Mouse (Mus musculus) CD8-positive naive resting alpha-beta T cell, adult 2 months (primary cell): ENCODE results near the gene Kbtbd12.

Source experiments
- DNase-seq, 2 experiments: peaks; one replicate each; pipeline ENCODE4 v3.0.0; 2022; ENCODE audit warnings: low read depth in 2 of 2, low spot score in 2 of 2

Gene Kbtbd12

DNA sequence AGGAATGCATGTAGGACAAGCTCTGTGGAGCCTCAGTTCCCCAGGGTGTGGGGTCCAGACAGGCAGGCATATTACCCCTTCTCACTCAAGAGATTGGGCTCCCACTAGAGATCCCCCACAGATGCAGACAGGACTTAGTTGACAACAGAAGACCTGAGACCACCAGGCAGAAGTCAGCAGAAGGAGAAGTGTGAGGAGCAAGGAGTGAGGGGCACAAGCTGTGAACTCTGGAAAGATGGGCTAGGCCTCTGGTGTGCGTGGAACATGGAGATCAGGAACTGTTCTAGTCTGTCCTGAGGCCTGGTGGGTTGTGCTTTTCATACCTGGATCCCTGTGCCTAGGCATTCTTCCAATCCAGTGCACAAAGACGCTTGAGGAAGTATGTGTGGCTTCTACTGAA, 87.8 kb downstream of the Kbtbd12 start:
- no peak for DNase-seq

DNA sequence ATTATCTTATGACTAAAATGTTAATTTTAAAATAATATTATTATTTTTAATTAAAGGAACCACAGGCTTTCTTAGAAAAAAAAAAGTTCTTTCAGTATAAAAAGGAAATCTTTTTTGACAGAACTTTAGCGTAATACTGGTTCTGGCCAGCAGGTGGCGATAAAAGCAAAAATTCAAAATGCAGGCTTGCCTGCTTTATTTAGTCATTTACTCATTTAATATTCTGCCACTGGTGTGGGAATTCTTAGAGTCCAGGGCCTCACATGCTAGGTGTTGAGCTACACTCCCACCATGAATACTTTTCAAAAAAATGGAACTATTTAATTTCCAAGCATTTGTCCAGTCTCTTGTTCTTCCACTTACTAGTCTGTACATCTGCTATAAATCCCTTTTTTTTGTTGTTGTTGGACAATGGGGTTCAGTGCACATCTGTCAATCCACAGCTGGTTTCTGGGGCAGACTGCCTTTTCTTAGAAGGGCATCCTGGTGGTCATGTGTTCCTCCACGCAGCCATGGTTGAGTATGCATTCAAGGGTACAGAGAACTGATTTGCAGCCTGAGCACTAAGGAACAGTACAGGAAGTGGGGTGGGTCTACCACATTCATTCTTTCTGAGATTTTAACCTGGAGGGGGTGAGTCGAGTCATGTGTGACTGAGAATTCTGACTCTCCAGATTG, 88.5 kb downstream of the Kbtbd12 start:
- peak; percentile 20 to 47 for DNase-seq

DNA sequence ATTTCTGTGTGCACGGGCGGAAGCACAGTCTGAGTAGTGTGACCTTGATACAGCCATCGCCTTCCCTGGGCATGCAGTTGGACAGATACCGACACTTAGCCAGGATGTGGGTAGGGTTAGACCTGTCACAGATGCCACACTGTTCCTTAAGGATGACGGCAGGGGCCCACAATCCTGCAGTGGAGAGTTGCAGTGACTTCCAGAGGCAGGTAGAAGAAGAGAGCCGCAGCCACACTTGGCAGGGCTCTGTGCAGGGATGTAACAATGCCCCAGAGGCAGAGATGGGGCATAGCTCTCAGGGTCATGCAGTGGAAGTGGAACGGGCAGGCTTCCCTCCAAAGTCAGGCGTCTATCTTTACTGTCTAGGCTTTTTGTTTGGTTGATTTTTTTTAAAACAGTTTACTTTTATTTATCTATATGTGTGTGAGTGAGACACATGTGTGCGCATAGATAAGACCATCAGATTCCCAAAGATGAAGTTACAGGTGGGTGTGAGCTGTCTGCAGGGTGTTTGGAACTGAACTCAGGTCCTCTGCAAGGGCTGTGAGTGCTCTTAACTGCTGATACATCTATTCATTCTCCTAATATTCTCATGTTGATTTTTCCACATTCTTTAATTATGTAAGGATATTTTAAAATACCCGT, 89.2 kb downstream of the Kbtbd12 start:
- DNase-seq, result no peak

DNA sequence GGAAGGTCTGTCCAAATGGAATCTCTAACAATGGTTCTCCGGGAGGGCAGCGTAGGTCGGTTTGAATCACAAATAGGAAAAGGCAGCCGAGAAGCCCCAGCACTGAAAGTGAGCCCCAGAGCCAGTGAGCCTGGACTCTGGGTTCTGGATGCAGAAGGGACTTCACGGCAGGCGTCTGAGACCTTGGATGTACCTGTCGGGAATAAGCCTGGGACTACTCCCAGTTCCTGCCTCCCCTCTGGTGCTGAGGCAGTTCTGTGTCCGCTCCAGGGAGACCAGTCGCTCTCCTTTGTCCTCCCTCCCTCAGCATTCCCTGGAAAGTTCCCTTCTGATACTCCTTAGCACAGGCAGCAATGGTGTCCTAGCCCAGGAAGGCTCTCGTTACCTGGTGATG, 92.4 kb downstream of the Kbtbd12 start:
- DNase-seq, result no peak

DNA sequence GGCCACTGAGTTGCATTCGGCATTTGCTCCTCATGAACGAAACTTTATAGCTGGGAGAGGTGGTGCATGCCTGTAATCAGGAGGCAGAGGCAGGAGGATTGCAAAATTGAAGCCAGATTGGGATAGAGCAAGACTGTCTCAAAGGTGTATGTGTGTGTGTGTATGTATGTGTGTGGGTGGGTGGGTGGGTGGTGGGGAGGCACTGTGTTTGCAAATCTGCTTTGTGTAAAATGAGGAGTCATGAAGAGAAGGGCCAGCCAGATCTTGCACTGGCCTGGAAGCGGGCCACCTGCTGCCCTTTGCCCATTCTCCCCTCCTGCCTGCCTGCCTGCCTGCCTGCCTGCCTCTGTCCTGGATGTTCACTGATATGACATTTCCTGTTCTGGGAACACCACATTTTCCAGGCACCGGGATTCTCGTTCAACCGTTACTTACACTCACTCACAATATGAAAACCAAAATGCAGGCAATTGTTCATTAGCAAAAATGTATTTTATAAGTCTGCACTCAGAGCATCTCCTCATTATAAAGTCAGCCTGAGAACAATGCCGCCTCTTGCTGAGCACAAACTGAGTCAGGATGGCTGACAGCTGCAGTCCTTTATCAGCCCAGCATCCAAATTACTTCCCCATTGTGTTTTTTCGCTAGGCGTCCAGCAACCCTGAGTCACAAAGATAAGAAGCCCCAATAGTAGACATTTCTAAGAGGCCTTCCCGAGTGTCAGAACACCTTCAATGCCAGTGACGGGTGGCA, 92.9 kb downstream of the Kbtbd12 start:
- no peak for DNase-seq

DNA sequence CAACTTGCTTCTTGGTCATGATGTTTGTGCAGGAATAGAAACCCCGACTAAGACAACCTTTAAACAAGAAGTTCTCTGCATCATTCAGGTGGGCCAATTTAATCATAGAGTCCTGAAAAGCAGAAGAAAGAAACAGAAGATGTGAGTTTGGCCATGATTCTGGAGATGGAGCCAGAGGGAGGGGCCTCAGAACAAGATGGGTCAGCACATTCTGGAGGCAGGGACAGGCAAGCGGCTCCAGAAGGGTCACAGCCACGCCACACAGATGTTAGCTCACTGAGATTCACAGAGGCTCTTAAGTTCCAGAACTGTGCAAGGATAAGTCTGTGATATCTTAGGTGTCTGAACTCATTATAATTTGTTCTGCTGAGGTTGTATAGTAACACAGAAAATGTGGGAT, 93.5 kb downstream of the Kbtbd12 start:
- DNase-seq, result no peak

DNA sequence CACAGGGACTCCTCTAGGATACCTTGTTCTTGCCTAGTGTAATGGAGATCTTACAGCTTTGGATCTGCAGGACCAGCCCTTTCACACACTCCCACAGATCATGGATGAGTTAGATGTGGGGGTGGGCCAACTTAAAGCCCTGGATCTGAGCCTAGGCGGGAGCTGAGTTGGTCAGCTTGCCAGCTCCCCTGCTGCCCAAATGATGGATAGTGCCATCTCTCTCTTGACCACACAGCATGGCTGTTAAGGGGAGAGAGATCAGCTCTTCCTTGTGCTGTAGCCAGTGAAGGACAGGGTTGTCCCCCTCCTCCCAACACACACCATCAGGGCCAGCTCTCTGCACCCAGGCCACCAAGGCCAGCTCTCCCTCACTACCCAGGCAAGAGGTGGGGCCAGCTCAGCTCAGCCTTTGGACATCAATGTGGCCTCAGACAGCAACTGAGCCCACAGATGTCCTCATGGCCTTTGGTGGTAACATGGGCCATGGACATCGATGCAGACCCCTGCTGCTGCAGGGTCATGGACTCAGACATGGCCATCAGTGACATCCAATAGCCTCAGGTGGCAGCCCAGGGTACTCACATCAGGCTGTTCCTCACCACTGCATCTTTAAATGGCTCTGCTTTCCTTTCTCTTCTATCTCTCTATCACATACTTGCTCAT, 97.5 kb downstream of the Kbtbd12 start:
- DNase-seq, result no peak

DNA sequence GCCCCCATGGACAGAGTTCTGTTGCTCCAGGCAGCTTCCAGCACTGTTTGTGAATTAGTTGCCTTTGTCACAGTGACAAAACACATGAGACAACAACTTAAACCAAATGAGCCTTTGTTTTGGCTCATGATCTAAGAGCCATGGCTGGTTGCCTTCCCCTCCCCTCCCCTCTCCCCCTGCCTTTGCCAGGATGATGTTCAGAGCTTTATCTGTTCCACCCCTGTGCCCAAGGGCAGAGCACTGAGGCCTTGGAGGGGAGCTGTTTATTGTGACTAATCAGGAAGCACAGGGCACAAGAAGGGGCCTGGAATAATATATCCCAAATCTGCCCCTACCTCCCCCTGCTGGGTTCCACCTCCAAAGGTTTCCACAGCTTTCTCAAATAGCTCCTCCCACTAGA, 107.4 kb downstream of the Kbtbd12 start:
- no peak for DNase-seq

DNA sequence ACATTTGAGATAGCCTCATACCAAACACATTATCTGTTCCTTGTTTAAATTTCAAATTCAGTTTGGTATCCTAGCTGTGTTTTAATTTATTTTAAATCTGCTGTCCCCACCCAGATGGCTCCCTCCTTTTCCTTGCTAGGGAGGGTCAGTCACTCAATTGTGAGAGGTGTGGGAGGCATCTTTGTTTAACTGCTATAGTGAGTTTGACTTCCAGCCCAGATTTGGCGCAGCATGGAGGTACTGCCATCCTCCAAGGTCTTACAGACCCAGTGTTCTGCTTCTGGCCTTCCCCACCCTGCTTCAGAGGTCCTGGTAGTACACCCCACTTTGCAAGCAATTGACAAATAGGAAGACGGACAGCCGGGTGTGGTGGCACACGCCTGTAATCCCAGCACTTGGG, 113.7 kb downstream of the Kbtbd12 start:
- DNase-seq, result no peak

DNA sequence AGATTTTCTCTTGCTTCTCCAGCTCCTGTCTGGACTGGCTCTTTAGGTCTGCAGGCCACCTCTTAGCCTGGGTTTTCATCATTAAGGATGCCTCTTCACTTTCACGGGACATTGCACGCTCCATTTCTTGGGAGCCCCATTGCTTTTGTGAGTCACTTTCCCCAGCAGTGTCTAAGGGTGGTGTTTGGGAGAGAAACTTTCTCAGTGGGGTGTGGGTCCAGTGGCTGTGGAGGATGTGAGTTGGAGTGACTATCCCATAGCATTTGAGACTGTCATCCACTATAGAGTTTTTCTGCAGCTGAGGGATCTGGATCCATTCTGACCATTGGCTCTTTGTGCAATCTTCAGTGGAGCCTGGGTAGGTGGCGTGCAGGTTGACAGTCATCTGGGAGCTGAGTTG, 114.3 kb downstream of the Kbtbd12 start:
- DNase-seq, result no peak

DNA sequence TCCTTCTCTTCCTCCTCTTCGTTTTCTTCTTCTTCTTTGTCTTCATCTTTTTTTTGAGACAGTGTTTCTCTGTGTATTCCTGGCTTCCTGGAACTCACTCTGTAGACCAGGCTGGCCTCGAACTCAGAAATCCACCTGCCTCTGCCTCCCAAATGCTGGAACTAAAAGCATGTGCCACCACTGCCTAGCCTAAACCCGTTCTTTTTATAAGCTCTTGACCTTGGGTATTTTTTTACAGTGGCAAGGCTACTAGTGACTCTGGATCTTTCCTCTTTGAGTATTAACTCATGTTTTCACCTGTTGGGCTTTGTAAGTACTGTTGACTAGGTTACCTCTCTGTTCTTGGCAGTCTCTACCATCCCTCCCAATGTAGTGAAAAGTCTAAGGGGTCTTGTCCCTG, 114.7 kb downstream of the Kbtbd12 start:
- DNase-seq, result no peak

DNA sequence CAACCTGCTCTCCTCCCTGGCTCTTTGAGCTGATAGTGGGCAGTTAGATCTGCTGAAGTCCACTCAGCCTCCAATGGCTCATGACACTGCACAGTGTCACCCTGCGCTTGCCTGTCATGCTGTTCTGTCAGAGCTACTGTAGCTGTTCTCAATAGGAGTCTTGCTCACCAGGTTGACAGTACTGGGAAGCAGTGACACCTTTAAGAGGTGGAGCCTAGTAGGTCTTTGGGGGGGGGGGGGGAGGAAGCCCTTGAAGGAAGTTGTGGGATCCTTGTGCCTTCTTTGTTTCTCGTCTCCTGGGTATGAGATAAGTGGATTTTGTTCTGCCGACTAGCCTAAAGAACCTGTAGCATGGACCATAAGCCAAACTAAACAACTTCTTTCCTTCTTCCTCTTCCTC, 115.1 kb downstream of the Kbtbd12 start:
- no peak for DNase-seq

DNA sequence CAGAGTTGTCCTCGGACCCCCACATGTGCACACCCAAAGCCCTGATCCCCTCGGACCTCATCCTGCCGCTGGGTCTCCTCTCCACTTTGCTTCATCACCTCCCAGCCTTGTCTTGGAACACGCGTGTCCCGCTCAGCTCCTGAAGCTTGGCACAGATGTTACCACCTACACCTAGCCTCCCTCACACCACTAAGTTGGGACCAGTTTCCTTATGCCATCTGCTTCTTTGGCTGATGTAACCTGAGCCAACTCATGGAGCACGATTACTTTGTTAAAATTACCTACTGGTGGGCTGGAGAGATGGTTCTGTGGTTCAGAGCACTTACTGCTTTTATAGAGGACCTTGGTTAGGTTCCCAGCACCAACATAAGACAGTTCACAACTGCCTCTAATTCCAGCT, 115.9 kb downstream of the Kbtbd12 start:
- no peak for DNase-seq

DNA sequence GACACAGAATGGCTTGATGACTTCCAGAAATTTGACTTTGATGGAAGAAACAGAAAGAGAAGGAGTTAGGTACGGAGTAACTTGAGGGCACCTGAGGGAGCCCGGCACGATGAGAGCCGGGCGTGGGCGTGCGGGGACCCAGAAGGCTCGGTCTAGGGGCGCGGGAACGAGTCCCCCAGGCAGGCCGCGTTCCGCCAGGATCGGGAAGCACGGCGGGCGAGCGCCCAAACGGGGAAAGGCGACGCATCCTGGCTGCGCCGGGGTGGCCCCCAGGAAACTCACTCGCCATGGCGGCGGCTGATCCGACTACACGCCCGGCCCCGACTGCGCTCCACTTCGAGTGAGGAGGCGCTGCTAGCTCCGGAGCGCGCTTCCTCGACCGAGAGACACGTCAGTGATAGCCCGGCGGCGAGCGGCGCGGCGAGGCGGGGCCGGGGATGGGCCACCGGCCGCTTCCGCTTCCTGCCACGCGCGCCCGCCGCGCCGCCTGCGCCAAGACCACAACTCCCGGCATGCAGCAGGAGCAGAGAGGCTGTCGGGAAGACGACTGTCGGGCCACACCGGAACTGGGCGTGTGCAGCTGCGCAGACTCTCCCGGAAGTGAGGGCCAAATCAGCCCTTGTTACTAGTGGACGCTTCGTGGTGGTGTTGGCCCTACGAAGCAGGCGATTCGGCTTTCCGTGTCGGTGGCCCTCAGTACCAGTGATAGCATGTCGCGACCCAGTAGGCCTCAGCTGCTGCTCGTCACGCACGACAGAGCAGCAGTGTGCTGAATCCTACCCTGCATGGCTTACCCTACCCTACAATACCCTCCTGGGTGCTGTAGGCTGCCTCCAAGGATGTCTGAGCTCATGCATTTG, 119.1 kb downstream of the Kbtbd12 start, which contains the start of gene Sec61a1:
Gene Sec61a1, minus strand, starts transcription at position 502 of the 860 bp plus-strand sequence.
- DNase-seq, result peak; percentile 89 to 90

DNA sequence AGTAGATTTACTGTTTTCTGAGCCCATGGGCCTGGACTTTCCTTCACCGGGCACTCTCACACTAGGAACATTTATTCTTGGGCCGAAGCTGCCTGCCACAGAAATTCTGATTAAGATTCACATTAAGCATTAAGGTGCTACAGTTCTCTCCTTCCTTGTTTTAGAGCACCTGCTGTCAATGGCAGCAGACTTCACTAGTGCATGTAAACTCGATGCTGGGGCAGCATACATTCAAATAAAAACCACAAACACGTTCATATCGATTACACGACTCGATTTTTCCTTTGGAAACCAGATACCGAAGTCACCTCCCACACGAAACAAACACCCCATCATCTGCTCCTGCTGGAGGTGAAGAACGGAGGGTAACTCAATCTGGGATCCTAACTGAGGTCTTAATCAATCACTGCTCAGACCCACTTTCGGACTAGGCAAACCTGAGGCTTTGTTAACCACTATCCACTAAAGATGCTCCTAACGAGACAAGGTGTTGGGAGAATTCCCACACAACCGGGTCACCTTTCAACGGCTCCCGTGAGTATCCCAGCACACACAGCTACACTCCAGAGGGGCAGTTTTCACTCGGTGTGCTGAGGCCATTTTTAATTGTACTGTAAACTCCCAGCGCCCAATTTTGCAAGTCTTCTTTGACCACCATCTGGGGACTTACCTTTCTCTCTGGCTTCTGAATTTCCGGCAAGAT, 119.9 kb downstream of the Kbtbd12 start:
- no peak for DNase-seq

DNA sequence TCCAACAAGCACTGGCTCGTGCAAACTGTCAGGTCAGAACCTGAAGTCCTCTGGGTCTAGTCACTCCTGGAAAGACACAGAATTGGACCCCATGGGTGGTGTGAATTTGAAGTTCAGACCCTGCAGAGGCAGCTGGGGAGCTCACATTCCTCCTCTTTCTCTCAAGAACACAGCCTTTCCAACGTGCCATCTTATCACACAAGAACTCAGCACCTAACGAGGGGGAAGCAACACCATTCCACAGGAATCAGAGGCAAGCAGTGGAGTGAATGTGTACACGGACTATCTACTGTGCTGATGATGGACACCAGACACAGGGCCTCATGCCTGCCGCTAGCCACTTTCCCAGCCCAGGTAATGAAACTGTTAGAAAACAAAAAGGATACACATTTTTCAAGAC, 121.1 kb downstream of the Kbtbd12 start:
- DNase-seq, result no peak

DNA sequence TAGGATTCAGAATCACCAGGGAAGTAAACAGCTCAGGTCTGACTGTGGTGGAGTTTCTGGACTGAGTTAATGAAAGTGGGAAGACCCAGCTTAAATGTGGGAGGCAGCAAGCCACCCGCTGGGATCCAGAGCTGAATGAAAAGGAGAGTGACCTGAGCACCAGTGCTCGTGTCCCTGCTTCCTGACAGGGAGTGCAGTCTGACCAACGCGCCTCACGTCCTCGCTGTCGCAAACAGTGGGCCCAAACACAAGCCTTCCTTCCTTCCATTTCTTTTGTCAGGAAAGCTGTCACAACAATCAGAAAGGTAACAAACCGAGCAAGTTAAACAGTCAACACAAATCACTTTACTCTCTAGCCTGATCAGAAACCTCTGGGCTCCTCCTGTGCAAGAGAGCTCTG, 121.8 kb downstream of the Kbtbd12 start:
- no peak for DNase-seq

DNA sequence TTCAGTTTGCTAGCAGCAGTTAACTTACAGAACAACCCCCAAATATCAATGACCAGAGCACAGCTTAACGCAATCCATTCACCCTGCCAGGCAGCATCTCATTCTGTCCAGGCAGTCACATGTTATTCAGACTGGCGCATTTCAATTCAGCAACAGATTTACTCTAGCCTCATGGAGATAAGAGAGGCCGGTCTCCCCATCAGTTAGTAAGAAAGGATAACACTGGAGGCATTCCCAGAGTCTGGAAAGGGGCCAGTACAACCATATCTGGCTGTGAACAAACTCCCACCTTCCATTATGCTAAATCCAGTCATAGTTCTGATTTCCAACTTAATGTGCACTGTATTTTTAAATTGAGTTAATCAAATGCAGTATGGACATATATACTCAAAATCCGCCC, 123.2 kb downstream of the Kbtbd12 start:
- no peak for DNase-seq

DNA sequence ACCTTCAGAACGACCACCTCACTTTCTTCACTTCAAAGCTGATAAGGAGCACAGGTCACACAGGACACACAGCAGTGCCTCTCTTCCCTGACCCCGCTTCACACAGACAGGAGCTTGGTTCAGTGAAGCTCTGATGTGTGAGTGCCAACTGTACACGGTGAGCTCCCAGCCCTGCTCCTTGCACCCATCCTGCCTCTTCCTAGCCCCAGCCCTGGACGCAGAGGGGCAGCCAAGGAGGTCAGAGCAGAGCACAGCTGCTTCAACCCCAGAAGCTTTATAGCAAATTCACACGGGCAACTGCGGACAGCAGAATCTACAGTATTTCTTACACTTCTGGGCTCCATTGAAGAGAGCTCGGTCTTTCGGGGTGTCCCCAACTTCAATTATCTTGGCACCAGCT, 123.8 kb downstream of the Kbtbd12 start:
- no peak for DNase-seq

DNA sequence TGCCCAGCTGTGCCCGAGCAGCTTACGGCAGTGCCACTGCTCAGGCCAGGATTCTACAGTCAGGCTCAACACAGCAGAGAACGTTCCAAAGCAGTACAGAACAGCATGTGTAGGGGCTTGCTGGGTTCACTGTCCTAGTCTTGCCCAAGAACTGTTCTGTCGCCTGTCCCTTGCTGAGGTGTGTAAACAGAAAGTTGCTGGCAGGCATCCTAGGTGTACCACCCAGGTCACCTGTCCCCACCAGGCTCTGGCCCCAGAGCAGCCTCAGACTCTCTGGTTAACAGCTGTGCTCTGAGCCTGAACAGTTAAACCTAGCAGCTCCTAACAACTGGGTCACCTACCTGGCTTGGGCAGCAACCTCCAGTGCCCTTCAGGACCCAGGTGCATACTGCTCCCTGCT, 134.7 kb downstream of the Kbtbd12 start:
- no peak for DNase-seq
